Mouse (Mus musculus): ENCODE results near the gene Zfp292.

The Zfp292 gene

DNA sequence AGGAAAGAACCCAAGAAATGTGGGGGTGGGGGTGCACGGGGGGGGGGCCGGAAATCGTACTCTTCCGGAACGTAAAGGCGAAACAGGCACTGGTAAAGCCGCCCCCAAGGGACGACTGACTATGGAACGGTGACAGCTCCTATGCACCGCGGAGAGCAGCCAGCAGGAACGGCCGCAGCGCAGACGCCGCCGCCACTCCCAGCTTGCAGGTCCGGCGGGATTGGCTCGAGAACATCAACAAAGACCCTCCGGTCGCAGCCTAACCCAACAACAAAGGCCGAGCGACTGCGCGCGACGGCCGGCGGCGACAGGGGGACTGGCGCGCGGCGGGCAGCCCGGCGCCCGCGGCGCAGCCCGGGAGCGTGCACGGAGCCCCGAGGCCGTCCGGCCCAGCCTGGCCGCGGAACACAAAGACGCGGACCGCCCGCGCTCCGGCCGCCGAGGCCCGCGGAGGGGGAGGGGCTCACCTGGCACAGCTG lies 430 bp downstream of the Zfp292 start:
- peak; percentile 72 to 79 for DNase-seq (ENCODE audit: low spot score in 2 of 2)

DNA sequence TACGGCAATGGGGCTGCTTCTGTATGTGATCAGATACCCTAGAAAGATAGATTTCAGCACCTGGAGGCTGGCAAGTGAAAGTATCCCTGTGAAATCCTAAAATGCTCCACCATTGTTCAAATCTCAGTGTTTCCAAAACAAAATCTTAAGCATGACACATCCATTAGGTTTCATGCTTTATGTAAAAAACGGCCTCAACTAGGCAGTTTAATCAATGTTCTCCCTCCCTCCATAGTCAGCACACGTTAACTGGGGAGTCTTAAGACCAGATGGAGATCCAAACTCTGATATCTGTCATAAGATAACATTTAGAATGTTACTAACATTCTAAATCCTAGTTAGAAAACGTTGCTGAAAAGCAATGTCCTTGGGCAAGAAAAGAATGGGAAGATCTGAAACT lies 909 bp downstream of the Zfp292 start:
- no peak for DNase-seq (ENCODE audit: low spot score in 2 of 2)

DNA sequence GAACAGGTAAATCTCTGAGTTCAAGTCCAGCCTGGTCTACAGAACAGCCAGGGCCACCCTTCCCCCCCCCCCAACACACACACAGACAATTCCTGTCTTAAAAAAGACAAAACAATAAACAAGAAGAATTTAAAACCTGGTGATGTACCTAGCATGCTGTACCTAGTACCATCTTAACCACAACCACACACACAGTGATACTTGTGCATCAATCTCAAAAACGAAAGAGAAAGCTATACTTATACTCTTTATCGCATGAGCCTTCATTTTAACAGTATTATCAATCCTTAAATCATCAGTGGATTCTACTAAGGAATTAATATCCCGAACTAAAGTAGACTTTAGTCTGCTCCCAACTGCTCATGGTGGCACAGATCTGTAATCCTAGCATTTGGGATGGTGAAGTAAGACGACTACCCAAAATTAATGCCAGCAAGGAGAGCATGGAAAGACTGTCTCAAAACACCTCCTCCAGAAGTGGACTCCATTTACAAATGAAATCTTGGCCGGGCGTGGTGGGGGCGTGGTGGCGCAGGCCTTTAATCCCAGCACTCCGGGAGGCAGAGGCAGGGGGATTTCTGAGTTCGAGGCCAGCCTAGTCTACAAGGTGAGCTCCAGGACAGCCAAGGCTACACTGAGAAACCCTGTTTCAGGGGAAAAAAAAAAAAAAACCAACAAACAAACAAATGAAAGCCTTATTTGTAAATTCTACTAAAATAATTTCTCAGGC lies 1.7 kb downstream of the Zfp292 start:
- DNase-seq (ENCODE audit: low spot score in 2 of 2), result no peak

DNA sequence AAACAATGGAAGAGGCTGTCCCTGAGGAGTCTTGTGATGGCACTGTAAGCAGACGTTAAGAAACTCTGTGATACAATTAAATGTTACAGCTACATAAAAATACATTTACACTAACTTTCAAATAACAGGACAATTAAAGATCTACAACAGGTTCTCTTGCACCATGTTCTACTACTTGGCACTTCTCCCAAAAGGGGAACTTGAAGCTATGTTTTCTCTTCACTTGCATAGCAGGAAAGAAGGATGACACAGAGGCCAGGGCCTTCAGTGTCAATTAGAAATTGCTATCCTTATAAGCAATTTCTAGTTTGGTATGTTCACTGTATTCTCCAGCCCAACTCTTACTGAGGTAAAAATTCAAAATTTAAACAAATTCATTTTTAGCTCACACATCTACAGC lies 8.5 kb downstream of the Zfp292 start:
- no peak for DNase-seq (ENCODE audit: low spot score in 2 of 2)

DNA sequence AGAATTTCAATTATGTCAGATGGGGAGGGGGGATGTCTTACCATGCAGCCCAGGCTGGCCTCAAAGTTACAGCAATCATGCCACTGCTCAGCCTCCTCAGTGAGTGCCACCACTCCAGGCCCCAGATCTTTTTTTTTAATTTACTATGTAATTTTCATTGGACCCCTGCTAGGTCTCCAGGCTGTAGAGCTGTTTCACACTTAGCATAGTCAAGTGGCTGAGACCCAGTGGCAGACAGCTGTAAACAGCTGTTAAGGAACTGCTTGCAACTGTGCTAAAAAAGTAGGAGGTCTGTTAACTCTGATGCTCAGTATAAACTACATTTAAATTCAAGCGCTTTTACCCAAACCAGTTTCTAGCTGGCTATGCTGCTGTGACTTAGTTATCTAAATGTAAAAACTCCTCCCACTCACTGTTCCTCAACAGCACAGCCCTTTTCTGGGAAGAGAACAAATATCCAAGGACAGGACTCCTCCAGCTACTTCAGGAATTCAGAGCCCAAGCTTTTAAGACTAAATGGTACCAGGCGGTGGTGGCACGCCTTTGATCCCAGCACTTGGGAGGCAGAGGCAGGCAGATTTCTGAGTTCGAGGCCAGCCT lies 9.8 kb downstream of the Zfp292 start:
- DNase-seq (ENCODE audit: low spot score in 2 of 2), result no peak

DNA sequence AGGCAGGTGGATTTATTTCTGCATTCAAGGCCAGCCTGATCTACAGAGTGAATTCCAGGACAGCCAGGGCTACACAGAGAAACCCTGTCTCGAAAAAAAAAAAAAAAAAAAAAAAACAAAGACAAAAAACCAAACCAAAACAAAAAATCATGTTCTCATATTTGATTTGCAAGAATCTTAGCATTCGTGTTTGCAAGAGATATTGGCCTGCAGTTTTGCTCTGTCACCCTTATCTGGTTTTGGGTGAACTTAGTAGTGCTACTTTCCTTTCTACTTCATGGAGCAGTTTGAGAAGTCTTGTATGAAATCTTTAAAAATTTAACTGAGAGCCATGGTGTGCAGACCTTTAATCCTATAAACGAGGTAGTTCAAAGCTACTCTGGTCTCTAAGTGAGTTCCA lies 12.9 kb downstream of the Zfp292 start:
- DNase-seq (ENCODE audit: low spot score in 2 of 2), result no peak

DNA sequence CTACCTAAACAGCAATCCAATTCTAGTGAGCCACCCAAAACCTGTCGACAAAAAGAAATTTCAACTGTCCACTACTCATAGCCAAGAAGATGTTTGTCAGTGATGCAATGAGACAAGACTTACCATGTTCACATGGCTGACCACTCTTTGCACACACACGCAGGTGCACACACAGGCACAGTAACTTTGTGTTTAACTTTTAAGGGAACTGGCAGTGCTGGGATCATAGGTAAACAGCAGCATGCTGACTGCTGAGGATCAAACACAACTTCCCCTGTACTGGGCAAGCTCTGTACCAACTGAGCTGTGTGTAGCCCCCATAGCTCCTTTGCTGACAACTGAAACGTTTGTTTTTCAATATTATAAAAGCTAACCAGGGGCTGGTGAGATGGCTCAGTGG lies 21.3 kb downstream of the Zfp292 start:
- no peak for DNase-seq (ENCODE audit: low spot score in 2 of 2)

DNA sequence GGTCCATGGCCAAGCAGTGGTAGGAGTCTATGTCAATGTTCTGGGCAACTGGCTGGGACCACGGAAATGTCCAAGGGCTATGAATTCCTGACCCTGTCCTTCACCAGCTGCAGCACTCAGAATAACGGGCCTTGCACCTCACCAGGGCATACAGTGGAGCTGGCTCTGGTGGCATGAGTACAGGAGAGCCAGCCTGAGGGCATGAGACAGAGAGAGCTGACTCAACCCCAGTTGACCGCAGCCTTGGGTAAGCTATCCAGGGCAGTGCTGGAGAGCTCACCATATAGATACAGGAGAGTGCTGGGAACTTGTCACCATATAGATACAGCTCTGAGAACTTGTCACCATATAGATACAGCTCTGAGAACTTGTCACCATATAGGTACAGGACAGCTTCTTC lies 23.3 kb downstream of the Zfp292 start:
- no peak for DNase-seq (ENCODE audit: low spot score in 2 of 2)

DNA sequence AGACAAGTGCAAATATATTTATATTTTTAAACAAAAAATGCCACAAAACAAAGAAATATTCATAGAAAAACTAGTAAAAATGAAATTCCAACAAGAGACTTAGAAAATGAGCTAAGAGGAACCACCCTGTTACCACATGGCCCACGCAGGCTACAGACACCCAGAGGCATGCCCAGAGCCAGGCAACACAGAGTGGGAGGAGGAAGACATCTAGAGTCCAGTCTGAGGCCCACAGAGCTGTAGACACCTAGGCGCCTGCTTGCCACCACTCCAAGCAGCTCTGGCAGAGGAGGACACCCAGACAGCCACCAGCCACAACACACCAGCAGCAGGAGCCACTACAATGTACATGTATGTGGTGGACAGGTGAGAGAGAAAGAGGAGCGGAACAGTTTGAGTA lies 23.9 kb downstream of the Zfp292 start:
- DNase-seq (ENCODE audit: low spot score in 2 of 2), result no peak

DNA sequence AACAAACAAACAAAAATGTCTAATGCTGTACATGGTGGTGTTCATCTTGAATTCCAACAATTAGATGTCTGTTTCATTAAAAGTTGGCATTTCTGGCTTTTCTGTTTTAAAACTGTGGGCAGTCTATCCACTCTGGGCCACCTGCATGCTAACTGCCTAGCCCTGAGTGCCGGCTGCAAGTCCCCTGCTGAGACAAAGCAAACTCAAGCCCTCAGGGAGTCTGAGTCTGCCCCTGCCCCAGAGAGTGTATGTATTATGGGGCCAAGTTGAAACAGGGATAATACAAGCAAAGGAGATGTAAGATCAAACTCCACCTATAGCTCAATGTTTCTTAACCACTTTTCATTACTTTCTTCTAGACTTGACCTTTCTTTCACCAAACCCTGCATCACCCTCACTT lies 26.8 kb downstream of the Zfp292 start:
- DNase-seq (ENCODE audit: low spot score in 2 of 2), result no peak

DNA sequence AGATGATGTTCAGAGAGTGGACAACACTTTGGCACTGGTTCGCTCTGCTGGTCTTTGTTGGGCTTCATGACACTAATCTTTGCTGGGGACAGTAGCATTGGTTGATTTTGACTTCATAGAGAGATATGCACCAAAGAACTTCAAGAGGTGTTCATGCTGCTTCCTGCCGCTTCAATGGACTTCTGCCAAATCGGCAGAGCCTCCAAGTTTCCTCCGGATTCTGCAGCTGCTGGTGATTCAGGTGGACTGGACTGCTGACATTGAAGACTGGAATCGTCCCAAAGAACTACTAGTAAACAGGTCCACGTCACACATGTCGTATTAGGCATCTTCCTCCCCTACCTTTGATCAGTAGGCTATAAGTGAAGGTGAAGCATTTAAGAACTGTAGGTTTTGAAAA lies 30.7 kb downstream of the Zfp292 start:
- no peak for DNase-seq (ENCODE audit: low spot score in 2 of 2)

DNA sequence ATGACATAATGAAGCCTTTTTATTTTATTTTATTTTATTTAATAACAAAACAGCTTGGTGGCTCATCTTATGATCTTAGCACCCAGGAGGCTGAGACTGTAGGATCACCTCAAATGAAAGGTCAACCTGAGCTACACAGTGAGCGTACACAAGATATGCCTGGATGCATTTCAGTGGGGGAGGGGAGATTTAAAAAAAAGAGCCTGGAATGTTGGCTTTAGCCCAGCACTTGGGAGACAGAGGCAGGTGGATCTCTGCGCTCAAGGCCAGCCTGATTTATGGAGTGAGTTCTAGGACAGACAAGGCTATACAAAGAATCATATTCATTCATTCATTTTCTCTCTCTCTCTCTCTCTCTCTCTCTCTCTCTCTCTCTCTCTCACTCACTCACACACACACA lies 32.6 kb downstream of the Zfp292 start:
- no peak for DNase-seq (ENCODE audit: low spot score in 2 of 2)

DNA sequence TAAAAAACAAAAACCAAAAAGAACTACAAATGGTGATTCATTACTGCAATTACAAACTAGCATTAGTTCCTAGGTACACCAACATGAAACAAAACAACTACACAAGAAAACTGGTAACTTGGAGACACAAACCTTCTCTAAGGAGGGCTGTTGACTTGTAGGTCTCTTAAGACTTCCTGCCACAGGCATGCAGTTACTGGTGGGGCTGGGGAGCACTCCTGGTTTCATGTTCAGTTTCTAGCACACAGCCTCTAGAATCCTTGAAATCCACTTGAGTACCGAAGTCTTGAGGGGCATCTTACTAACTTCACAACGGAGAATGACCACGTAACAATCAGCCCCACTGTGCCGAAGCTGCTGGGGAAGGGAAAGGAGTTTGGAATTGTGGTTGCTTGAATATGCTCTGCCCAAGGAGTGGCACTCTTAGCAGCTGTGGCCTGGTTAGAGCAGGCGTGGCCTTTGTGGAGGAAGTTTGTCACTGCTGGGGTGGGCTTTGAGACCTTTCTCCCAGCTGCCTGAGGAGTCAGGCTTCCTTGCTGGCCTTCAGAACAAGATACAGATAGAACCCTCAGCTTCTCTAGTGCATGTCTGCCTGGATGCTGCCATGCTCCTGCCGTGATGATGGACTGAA lies 35.0 kb downstream of the Zfp292 start:
- DNase-seq (ENCODE audit: low spot score in 2 of 2), result no peak

DNA sequence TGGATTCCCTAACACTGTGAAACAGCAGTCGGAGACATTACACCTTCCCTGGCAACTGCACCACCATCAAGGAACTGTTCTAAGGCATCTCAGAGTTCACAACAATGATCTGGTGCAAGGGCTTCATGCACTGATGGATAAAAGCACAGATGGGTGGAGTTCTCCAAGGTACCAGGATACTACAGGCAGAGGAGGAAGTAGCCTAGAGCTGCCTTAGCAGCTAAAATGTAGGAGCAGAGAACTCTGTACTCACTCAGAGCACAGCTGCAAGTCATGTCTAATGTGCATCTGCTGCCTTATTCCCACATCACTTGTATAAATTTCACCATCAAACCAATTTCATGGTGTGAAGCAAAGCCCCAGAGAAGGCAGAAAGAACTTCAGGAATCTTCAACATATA lies 38.9 kb downstream of the Zfp292 start:
- no peak for DNase-seq (ENCODE audit: low spot score in 2 of 2)

DNA sequence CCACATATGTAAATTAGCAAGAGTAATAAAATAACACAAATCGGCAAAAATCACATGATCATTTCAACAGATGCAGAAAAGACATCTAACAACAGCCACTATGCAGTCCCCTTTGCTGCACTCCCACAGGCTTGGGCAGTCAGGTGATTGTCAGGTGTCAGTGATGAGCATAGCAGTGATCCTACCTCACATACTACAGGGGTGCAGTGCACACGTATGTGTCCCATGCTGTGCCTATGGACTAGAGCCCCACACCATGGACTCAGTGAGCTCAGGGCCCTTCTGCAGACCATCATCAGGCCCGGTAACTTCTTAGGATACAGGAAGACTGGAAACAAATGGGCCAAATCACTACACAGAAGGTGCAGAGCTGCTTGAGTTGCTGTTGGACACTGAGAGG lies 39.9 kb downstream of the Zfp292 start:
- DNase-seq (ENCODE audit: low spot score in 2 of 2), result no peak

DNA sequence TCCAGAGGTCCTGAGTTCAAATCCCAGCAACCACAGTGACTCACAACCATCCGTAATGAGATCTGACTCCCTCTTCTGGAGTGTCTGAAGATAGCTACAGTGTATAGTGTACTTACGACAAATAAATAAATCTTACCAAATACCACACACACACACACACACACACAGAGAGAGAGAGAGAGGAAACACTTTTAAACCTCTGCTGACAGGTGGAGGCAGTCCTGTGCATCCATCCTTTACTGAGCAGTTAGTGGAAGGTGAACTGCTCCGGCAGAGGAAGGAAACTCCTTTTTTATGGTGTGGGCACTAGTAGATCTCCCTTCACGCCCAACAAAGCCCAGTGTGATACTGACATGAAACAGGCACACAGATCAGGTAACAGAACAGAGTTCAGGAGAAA lies 51.3 kb downstream of the Zfp292 start:
- no peak for DNase-seq (ENCODE audit: low spot score in 2 of 2)

DNA sequence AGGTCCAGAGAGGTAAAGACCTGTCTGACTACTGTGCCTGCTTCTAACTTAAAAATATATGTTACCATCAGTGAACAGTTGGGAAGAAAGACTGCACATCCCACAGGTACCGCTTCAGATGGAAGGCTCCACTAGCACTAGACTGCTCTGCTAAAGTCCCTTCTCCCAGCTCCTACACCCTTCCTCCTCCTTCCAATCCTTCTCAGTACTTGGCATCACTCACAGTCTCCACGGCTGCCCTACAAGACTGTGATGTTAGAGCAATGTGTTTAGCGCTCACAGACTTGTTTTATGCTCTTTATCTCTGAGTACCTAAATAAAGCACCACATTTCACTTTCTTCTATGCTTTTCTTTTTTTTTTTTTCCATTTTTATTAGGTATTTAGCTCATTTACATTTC lies 53.3 kb downstream of the Zfp292 start:
- DNase-seq (ENCODE audit: low spot score in 2 of 2), result no peak

DNA sequence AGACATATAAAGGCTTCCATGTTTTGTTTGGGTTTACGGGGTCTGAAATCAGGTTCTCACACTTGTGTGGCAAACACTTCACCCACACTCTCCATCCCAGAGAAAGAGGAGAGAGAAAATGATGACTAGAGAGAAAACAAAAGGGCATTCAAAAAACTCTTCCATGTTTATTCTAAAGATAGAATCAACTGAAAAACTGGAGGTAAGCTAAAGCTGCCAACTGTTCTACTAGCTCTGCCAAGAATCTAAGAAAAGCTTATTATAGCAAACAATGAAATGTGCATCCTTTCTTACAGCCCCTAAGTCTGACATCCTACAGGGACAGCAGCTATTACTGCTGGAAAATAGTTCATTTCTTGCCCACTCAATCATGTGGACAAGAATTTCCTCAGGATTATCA lies 58.9 kb downstream of the Zfp292 start:
- no peak for DNase-seq (ENCODE audit: low spot score in 2 of 2)

DNA sequence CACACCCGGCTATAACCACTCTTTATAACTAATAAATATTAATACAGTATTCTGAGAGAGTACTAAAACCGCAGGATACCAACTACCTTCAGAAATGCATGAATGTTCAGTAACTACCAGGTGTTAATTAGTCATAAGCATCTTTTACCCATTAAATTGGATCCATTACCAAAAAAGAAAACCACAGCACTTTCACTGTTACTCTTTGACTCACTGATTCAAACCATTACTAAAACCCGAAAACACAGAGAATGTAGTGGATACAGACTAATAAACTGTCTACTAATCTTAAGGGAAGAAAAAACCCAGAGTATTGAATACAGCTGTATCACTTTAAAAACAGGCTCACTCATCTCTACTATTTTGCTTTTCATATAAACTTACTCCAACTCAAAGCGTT lies 62.9 kb downstream of the Zfp292 start:
- no peak for DNase-seq (ENCODE audit: low spot score in 2 of 2)

DNA sequence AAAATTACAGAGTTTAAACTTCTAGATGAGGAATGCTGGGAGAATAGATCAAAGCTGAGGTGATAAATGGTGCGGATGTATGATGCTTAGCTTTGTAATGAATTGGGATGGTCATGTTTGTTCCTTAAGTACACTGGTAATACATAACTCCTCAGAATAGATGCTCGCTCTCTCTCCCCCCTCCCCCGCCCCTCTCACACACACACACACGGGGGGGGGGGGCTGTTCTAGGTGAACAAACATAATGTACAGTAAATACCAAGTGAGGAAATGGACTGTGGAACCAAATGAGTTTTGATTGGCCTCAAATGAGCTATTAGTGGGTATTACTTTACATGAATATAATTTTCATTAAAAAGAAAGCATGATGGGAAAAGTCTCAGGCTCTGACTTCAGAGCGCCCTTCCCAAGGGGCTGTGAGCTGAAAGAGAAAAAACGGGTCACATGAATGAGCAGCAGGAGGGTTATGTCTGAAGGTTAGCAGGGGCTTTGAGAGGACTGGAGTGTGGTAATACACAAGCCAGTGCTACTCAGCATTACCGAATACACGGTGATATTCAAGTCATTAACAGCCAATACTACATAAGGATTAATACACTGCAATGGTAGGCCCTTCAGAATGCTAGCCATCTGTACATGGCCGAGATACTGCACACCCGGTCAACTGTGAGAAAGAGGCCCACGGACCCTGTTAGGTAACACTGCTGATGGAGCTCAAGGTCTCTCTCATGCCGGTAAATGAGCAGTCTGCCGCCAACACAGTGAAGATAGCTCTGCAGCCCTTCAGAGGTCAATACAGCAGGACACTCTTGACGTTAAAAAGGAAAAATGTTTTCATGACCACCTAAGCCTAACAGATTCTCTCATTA lies 81.4 kb downstream of the Zfp292 start:
- DNase-seq (ENCODE audit: low spot score in 2 of 2), result no peak

DNA sequence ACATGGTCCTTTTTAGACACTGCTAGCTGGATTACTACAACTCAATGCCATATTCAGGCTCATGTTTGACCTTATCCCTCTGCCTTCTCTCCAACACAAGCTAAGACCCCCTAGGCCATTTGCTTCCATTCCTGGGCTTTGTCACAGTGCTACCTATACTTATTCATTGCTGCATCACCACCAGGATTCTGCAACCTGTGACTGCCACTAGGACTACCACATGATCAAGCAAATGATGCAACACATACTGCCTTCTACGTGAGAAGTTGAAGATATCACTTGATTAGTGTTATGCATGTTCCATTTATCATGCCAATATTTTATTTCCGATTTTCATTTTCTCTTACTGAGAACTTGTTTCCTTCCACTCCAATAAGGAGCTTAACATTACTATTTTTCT lies 84.8 kb downstream of the Zfp292 start:
- no peak for DNase-seq (ENCODE audit: low spot score in 2 of 2)

DNA sequence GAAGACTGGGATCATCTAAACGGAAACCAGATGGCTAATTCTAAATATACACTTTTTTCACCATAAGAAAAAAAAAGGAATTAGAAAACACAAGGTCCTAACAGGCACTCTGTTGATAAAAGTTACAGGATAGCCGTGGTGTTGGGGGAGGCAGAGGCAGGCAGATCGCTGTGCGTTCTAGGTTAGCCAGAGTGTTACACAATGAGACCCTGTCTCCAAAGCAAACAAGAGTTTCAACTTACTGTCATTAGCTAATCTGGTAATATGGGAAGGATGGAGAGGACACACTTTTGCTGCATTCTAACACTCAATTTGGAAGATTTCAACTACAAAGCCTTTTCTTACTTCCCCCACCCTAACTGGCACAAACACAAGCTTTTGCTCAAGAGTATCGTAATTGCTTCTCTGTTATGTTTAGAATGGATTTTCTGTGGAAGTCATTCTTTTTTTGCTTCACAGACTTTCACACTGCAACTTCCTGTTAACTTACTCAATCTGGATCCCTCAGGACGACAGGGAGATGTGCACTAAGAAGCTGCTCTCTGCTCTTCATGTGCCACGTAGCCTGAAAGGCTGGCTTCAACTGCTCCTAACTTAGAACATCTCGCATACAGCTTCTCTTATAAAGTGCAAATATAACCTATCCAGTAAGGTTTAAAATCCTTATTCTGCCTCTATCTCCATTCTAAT lies 85.3 kb downstream of the Zfp292 start:
- no peak for DNase-seq (ENCODE audit: low spot score in 2 of 2)
